Mouse (Mus musculus): ENCODE measurements at regions not wholly inside any gene's neighbourhood (a gene's known extent, or its start where the extent isn't known, plus 50 kb on each side); places are given as distances from the start of the nearest gene placed in this dataset.
A peak's percentile ranks its signal among the peaks of the same experiment; 100 is the strongest.

DNA sequence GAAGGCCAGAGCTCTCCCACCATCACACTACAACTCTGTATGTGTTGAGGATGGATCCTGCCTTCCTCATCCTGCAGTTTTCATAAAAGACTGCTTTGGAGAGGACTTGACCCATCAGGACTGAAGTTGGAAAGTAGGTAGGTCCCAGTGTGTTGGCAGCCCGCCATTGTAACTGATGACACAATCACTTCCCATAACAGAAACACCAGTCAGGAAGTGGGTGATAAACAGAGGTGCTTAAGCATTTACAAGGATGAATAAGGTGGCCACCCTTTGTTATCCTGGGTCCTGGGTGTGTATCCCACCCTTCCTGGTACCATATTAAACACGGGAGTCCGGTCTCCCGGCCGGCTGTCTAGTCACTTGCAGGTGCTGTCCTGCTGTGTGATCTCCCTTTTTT is 118.3 kb downstream of the Snx10 start:
- DNase-seq (ENCODE audit: inconsistent ontology term), result peak; percentile 11

DNA sequence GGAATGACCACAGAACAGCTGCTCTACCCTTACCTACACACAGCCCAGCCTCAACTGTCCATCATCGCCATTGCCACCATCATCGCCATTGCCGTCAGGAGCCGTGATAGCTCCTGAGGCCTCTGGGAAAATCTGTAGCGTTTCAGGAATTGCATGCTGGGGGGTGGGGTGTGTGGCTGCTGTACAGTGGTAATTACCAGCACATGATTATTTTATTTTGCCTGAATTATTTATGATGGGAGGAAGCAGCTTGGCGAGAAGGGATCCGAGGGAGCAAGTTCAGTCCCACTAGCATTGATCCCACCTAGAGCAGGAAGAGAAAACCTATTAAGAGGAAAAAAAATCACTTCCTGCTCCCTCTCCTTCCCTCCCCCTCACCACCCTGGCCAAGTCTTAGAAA is 125.1 kb downstream of the Snx10 start:
- DNase-seq (ENCODE audit: inconsistent ontology term), result no peak

DNA sequence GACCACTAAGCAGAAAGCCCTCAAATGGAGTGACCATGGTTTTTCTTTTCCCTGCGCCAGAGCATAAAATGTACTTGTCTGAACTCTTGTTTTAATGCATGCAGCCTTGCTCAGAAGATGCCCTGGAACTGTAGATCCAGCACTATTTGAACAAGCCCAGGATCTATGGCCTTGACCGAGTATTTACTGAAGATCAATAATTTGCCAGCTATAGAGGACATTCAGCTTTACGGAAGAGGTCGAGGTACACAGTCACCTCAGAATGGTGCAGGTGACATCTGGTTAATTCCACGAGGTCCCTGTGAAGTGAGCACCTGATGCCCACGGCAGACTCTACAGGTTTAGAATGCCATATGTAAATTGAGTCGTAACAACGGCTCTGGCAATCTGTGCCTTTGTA is 130.1 kb downstream of the Snx10 start:
- DNase-seq (ENCODE audit: inconsistent ontology term), result no peak

DNA sequence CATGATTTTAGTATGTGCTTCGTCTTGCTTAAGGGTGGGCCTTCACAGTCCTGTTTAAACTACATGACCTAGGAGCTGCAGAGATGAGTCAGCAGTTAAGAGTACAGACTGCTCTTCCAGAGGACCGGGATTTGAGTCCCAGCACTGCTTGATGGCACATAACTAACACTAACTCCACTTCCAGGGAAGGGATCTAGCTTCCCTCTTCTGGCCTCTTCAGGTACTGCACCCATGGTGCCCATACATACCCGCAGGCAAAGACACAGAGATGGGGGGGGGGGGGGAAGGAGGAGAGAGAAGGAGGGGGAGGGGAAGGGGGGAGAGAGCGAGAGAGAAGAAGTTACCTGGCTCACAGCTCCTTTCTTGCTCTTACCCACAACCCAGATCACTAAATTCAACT is 131.3 kb downstream of the Snx10 start:
- no peak for DNase-seq (ENCODE audit: inconsistent ontology term)

DNA sequence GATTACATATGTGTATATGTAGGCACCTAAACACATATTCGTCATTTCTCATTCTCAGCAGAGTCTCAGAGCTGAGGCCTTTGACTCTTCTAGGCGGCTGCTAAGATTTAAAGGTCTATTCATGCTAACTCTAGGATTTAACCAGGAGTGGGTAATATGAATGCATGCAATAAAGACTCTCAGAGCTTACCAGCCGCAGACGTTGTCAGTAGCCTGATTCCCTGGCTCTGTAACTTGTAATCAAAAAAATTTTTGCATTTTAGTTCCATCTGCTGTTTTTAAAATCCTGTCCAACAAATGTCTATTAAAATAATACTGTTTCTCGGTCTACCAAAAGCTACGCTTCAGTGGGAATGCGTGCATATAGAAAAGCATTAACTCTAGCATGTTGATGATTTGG is 132.4 kb downstream of the Snx10 start:
- DNase-seq (ENCODE audit: inconsistent ontology term), result no peak

DNA sequence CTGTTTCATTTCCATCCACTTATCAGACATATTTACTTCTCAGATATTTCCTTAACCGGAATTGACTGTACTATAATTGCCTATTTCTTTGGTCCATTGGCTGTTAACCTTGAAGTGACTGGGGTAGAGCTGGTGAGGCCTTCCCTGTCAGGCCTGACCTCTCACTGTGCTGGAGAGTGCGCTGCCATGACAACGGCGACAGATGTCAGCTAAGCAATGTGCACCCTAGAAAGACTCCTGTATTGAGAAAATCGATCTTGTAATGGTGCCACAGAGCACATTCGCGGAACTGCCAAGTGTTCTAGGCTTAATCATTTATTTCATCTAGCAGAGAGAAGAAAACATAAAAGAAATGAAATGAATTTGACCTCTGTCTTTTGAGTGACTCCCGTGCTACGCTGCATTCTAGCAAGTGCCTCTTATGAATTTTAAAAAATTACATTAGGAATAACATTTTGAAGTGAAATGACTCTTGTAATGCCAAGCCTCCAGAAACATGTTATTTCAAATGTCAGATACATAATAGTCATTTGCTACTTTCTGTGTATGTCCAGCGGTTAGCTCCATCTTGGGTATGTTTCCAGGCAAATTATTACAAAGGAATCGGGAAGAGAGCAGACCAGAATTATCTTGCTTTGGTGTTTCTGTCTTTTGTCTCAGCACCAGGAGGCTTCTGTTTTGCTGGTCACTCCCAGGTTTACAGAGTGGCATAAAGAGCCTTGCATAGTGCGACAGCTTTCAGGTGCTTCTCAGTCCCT is 133.4 kb downstream of the Snx10 start:
- no peak for DNase-seq (ENCODE audit: inconsistent ontology term)

DNA sequence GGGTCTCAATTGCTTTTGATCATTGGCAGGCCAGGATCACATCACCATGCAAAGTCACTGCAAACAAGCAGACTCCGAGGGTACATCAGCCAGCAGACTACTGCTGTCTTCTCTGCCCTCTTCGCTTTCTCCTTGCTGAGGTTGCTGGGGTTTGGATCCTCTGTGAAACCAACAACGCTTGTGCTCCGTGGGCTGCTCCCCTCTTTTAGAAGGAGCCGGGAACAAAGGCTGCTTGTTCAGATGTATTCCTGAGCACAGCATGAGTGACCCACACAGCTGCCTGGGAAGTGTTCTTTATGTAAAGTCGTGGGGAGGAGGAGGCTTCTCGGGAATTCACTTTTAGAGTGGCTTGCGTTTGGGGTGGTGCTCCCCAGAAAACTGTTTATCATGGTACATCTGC is 134.7 kb downstream of the Snx10 start:
- no peak for DNase-seq (ENCODE audit: inconsistent ontology term)

DNA sequence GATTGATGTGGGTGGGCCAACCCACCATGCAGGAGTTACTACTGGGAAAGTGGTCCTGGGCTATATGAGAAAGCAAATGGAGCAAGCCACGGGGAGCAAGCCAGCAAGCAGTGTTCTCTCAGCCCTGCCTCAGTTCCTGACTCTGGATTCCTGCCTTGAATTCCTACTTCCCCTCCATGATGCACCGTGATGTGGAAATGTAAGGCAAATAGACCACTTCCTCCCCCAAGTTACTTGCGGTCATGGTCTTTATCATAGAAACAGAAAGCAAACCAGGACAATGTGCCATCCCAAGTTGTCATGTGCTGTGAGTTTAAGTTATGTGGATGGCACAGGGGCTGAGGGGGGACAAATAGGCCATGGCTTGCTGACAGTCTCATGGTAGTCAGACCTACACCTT is 139.5 kb downstream of the Snx10 start:
- DNase-seq (ENCODE audit: inconsistent ontology term), result no peak

DNA sequence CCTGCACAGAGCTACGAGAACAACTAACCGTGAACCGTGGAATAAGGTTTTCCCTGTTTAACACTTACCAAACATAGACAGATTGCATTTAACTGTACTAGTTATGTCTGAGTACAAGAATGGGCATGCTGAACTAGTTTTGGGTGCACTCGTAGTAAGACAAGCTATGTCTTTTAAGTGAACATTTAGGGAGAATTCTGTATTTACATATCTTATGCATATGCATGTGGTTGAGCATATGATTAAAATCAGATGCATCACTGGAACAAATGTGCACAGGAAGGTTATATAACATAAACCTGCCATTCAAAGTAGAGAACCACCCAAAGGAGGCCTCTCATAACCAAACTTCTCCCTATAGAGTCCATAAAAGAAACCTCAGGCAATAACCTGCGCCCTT is 140.3 kb downstream of the Snx10 start:
- no peak for DNase-seq (ENCODE audit: inconsistent ontology term)

DNA sequence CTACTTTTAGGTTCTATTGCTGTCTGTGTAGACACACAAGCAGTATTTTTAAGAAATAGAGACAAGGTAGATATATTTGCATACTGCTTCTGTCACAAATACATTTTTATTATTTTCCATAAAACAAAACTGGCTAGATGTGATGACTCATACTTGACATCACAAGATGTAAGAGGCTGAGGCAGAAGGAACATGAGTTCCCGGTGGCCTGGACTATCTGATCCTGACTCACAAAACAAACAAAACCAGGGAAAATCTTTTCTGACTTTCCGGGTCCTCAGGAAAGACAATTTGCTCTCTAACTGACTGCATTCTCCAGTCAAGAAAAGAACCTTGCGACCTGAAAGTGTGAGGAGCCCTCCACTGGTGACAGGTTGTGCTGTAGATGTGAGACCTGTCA is 143.3 kb downstream of the Snx10 start:
- no peak for DNase-seq (ENCODE audit: inconsistent ontology term)

DNA sequence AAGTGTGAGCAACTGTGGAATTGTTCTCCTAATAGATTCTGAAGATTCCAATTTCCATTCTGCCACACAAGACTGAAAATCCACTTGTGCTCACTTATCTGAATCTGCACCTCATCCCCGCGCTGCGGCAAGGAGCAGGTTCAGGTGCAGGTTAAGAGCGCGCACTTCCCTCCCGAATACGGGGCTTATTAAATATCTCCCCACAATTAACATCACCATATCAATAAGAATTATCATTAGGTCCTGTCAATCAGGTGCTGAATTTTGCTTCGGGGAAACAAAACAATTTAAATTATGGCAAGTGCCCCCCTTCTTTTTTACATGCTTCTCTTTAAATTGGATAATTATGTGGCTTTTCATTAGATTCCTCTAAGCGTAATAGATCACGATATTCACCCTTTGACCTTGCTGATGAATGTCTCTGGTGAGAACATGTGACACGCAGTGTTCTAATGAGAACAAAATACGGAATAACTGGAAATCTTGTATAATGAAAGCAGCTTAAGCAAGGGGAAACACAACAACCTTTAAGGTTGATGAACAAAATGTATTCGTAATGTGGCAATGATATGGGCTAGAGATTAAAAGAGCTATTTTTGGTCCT is 151.7 kb downstream of the Snx10 start:
- no peak for DNase-seq (ENCODE audit: inconsistent ontology term)

DNA sequence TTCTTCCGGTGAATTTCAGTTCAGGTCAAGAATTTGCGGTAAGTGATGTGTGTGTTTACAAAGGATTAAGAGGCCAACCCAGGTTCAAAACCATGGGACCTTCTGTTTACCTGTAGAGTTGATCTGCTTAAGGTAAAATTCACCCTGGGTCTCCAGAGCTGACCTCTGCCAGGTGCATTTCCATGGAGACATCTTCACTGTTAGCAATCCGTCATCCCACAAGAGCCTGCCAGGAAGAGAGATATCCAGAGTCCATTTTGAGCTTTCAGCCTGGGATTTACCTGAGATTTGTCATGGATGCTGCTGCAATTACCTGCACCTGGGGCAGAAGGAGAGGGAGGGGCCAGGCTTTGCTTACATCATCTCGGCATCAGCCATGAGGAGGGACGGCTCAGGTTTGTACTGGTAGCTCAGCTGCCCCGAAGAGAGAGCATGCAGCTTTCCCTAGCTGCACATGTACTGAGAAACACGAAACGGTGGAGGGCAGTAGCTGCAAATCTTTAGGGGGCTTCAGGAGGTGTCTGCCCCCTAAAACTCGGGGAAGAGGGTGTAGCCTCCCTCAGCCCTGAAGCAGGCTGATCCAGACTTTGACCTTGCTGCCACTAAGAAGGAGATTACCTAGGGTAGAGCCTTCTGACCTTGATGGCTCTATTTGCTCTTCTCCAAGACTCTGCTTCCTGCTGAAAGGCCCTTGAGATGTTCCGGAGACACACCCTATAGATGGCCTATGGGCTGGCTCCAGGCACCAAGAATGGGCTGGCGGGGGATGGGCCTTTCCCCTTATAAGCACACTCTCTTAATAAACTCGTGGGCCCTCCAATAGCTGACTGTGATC is 153.7 kb downstream of the Snx10 start:
- DNase-seq (ENCODE audit: inconsistent ontology term), result no peak

DNA sequence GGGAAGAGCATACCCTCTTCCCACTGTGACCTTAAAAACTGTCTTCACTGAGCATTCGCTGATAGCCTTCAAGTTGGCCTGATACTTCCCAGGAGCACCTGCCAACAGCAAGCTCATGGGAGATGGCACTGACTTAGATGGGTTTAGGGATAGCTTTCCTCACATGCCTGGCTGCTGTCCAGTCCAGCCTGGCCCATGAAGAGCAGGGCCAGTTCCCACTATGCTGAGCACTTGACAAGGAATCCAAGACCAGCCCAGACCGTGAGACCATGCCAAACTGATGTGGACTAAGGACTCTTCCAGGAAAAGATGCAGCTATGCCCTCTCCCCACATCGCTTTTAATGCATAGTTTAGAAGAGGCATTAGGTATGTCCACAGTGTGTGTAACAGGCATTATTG is 155.0 kb downstream of the Snx10 start:
- DNase-seq (ENCODE audit: inconsistent ontology term), result no peak

DNA sequence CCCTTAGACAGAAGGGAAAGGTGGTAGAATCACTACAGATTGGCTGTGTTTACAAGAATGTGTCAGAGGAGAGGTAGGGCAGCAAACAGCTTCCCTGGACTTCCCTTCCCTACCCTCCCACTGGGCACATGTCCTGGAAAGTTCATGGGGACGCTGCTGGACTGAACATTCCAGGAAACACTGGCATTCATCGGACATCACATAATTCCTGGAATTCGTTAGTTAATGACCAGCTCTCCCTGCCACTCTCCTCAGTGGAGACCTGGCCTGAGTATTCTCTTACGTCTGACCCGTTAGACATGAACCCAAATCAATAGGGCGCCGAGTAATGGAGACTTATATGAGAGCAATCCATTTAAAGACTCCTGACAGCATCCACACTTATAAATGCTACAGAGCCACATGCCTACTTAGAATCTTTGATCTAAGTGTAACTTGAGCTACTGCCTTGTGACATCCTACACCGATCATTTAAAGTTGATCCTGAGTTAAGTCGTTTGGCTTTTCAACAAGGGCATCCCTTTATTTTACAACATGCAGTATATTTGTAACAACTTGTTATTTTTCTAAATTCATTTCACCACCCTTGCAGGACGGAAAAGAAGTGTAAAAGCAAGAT is 156.6 kb downstream of the Snx10 start:
- peak; percentile 80 for DNase-seq (ENCODE audit: inconsistent ontology term)

DNA sequence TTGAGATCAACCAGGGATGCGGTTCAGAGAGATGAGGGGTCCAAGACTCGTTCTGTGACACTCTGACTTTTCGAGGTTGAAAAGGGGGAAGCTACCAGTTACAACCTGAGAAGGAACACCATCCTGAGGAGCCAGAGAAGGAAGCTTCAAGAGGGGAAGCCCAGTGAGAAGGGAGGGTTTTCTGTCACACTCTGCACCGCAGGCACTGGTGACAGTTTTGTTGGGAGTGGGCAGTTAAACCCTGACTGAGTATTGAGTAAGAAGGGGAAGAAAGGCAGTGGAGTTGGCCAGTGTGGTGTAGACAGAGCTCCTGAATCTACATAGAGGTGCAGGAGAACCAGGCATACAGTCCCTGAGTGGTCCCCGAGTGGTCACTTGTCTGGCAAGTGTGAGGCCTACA is 159.4 kb downstream of the Snx10 start:
- DNase-seq (ENCODE audit: inconsistent ontology term), result no peak

DNA sequence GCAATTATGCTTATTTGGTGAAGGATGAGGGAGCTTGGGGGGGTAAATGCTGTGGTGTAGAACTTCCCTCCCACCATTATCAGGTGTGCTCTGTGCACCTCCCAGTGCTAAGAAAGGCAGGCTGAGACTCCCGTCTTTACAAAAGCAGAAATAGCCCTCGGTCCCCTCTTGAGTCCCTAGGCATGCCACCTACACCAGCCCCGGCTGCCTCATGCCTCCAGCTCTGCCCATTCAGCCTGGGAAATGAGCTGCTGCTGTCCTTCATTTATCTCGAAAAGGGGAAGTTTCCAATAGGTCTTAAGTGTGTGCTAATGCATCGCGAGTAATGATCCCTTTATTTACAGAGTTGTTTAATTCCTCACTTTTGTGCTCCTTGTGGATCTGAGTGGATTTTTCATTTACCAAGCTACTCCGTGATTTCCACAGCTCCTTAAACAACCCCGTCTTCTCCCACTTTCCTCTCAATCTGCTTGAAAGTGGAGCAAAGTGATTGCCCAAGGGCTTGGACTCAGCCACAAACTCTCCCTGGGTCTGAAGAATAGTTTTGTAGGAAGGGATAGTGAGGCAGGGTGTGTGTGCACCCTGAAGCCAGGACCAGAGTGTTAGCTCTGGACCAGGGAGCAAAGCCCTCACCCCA is 162.1 kb downstream of the Snx10 start:
- no peak for DNase-seq (ENCODE audit: inconsistent ontology term)

DNA sequence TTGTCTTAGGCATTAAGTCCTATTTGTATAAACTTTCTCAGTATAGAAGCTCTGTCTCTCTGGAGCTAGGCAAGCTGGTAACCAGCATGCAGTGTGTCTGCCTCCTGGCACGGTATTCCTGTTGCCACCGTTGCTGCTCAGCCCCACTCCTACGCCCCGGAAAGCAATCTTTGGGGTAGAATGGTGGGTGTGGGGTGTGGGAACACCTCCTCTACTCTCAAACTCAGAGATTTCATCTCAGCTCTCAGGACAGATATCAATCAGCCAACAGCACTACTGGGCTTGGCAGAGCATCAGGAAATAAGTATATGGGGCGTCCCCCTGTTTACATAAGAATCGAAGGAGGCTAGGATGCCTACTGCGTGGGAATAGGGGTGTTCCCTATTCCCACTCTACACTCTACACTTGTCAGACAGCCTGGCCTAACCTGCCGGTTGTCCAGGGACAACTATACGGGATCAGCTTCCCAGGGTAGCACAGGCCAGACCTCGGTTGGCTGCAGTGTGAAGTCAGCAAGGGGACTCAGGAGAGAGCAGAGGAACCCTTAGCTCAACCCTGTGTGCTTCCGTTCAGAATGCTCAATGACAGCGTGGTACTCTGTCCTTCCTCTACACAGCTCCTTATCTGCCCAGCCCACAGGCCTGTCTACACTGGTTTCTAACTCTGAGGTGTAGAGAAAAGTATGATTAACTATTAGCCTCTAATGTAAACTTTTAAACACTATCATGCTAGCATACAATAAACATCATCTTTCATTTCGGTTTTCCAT is 167.3 kb downstream of the Snx10 start:
- no peak for DNase-seq (ENCODE audit: inconsistent ontology term)

DNA sequence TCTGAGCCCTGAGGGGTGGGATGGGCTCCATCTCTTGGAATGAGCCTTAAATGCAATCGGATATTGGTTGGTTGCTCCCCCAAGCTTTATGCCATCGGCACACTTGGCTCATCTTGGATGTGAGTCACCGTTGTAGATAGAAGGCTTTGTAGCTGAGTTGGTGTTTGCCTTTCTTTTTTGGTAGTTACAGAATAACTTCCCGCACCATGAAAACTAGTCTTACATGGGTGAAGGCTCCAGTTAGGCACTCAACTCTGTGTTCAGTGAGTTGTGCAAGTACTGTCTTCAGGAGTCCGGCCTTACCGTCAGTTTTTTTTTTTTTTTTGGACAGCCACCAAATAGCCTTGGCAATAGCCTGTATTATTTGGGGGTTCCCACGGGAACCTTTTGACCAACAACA is 170.3 kb downstream of the Snx10 start:
- peak; percentile 14 for DNase-seq (ENCODE audit: inconsistent ontology term)

DNA sequence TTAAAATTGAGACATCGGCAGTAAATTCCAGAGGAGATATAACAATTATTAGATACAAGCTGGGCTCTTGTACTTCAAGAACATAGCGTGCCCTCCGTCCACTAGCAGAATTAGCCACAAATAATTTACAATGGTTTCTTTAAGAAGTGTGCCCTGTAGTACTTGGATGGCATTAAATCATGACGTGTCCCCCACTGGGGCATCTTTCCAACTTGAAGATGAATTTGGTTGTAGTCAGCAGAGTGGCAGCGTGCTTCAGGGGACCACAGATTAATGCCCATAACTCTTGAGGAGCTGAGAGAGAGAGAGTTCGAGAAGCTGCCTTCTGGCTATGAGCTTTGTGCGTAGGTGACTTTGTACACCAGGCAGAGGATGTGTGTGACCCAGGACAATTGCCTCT is 172.7 kb downstream of the Snx10 start:
- DNase-seq (ENCODE audit: inconsistent ontology term), result peak; percentile 63

DNA sequence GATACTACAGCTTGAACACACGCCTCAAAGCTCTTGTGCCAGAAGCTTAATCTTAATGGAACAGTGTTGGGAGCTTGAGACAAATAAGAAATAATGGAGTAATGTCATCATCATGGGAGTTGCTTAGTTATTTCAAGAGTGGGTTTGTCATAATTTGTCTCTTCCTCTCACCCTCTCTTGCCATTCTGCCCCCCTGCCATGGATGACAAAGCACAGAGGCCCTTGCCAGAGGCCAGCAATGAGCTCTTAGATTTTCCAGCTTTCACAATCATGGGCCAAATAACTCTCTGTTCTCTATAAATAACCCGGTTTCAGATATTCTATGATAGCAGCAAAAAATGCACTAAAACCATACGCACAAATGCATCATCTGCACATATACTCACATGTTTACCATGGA is 174.1 kb downstream of the Snx10 start:
- DNase-seq (ENCODE audit: inconsistent ontology term), result no peak

DNA sequence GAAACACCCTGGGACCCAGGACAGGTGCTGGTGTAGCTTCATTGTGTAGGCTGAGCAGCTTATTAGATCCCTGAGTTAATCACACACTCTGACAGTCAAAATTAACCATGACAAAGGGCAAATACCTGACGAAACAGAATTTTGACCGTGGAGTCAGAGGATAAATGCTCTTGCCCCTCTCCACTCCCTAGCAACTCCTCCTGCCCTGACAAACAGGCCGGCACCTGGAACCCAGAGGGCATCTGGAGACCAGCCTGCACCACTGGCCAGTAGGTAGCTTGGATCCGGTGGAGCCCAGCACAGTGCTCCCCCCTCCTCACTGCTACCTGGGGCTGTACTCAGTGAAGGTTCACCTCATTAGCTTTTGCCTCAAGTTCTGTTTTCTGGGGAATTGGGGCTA is 174.5 kb downstream of the Snx10 start:
- DNase-seq (ENCODE audit: inconsistent ontology term), result no peak
